Mouse (Mus musculus): Measurements from ENCODE around the gene Antxr1. TPM values are rescaled to one million over a fixed set of nuclear protein-coding genes. Genes with fewer than 3 reads are reported as not detected.

The Antxr1 gene
- polyA plus RNA-seq, 1 experiment from 2014 or later, result 5.8 TPM

DNA sequence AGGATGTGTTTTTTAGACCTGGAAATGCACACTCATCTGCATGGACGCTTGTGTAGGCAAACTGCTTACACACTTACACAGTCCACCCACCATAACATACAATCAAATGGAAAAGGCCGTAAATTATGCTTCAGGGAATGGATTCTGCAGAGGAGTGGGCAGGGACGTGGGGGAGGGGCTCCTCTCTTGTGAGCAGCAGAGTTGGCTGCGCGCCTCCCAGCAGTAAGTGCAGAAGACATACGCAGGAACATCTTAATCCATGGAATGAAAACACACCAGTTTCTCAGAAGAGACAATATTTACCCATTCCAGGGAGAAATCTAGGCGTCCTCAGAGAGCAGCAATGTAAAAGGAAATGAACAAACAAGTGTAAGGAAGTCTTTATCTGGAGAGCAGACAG lies 65.2 kb downstream of the Antxr1 start:
- no peaks in the 10 kb centered on the region for H3K4me1 ChIP-seq (replicated peaks; ENCODE audit: control insufficient read depth, insufficient read depth, low read length)
- H3K4me3 ChIP-seq (ENCODE audit: low read depth, low read length), result no peak overlapping the region
- H3K9me3 ChIP-seq (ENCODE audit: control insufficient read depth, low read length), result no peaks in the 10 kb centered on the region; the same call in 1 of the 2 replicates
- ATAC-seq (replicated peaks; ENCODE audit: low FRiP score), result no peak
- H3K36me3 ChIP-seq (ENCODE audit: control insufficient read depth, insufficient read depth, low read length), result no peaks in the 10 kb centered on the region
- H3K4me2 ChIP-seq (ENCODE audit: low read depth, low read length, severe bottlenecking), result no peak overlapping the region
- H3K27ac ChIP-seq (ENCODE audit: low read depth, low read length), result no peak overlapping the region
- WGBS, result 65% methylated on average over 7 of the region's 7 CpGs
- DNase-seq (ENCODE audit: low spot score), result no peak
- no peaks in the 10 kb centered on the region for H3K27me3 ChIP-seq (ENCODE audit: control insufficient read depth, insufficient read depth, low read length)
- no peak overlapping the region for H3K9ac ChIP-seq (ENCODE audit: low read length)

- H3K4me1 ChIP-seq (replicated peaks; ENCODE audit: control insufficient read depth, insufficient read depth, low read length), result no peaks in the 10 kb centered on the region
- H3K9me3 ChIP-seq (ENCODE audit: control insufficient read depth, low read length), result no peaks in the 10 kb centered on the region; the same call in 1 of the 2 replicates
- H3K27ac ChIP-seq (ENCODE audit: low read depth, low read length), result no peak overlapping the region
- ATAC-seq (replicated peaks; ENCODE audit: low FRiP score) (no peak), DNase-seq (ENCODE audit: low spot score) (no peak)
- no peak overlapping the region for H3K4me3 ChIP-seq (ENCODE audit: low read depth, low read length)
- H3K36me3 ChIP-seq (ENCODE audit: control insufficient read depth, insufficient read depth, low read length), result no peaks in the 10 kb centered on the region
- 80% methylated on average over 7 of the region's 7 CpGs for WGBS
- H3K9ac ChIP-seq (ENCODE audit: low read length), result no peak overlapping the region
- H3K4me2 ChIP-seq (ENCODE audit: low read depth, low read length, severe bottlenecking), result no peak overlapping the region
- no peaks in the 10 kb centered on the region for H3K27me3 ChIP-seq (ENCODE audit: control insufficient read depth, insufficient read depth, low read length)
These were observed 65.7 kb downstream of the Antxr1 start for GRCm38 (mm10) chr6:87269950-87270349.

DNA sequence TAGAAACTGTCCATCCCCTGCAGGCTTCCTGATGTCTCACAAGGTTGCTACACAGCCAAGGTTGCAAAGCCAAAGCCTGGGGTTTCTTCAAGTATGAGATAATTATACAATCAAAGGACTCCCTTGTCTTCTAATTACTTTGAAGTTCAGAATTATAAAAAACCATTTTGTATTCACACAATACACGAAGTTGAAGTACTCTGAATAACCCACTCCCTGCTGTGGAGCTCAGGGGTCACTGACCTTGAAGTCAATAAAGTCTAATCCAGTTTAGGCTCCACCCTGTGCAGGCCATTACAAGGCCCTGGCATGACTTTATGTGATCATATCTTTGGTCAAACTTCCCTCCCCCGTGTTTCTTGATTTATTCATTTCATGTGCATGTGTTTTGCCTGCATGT lies 73.0 kb downstream of the Antxr1 start:
- ATAC-seq (replicated peaks; ENCODE audit: low FRiP score) (no peak), DNase-seq (ENCODE audit: low spot score) (no peak)
- no peak overlapping the region for H3K4me2 ChIP-seq (ENCODE audit: low read depth, low read length, severe bottlenecking)
- H3K9ac ChIP-seq (ENCODE audit: low read length), result no peak overlapping the region
- H3K36me3 ChIP-seq (ENCODE audit: control insufficient read depth, insufficient read depth, low read length), result no peaks in the 10 kb centered on the region
- no peaks in the 10 kb centered on the region for H3K27me3 ChIP-seq (ENCODE audit: control insufficient read depth, insufficient read depth, low read length)
- H3K4me3 ChIP-seq (ENCODE audit: low read depth, low read length), result no peak overlapping the region
- H3K4me1 ChIP-seq (replicated peaks; ENCODE audit: control insufficient read depth, insufficient read depth, low read length), result no peaks in the 10 kb centered on the region
- H3K9me3 ChIP-seq (ENCODE audit: control insufficient read depth, low read length), result no peaks in the 10 kb centered on the region
- H3K27ac ChIP-seq (ENCODE audit: low read depth, low read length), result no peak overlapping the region
- 37% methylated on average over 2 of the region's 2 CpGs for WGBS

DNA sequence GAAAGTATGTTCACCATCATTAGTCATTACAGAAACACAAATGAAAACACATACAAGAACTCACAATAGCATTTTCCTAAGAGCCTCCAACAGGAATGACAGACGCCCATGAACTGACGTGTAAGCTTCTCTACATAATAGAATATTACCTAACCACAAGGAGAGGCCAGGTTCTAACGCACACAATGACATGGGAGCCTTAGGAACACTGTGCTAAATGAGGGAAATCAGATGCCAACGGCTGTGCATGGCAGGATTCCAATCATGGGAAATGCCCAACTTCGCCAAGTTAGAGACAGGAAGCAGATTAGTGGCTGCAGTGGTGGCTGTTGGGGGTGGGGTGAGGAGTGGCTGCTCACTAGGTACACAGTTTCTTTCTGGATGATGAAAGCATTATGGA lies 76.6 kb downstream of the Antxr1 start:
- Histone ChIP-seq H3K4me2 (ENCODE audit: low read depth, low read length, severe bottlenecking) (no peak overlapping the region), H3K4me1 (replicated peaks; ENCODE audit: control insufficient read depth, insufficient read depth, low read length) (no peaks in the 10 kb centered on the region), H3K9me3 (ENCODE audit: control insufficient read depth, low read length) (no peaks in the 10 kb centered on the region), H3K36me3 (ENCODE audit: control insufficient read depth, insufficient read depth, low read length) (no peaks in the 10 kb centered on the region), H3K9ac (ENCODE audit: low read length) (no peak overlapping the region), H3K4me3 (ENCODE audit: low read depth, low read length) (no peak overlapping the region), H3K27me3 (ENCODE audit: control insufficient read depth, insufficient read depth, low read length) (no peaks in the 10 kb centered on the region), H3K27ac (ENCODE audit: low read depth, low read length) (no peak overlapping the region)
- ATAC-seq (replicated peaks; ENCODE audit: low FRiP score), result no peak
- 76% methylated on average over 5 of the region's 5 CpGs for WGBS
- DNase-seq (ENCODE audit: low spot score), result no peak

- H3K9me3 ChIP-seq (ENCODE audit: control insufficient read depth, low read length), result no peaks in the 10 kb centered on the region
- no peak overlapping the region for H3K27ac ChIP-seq (ENCODE audit: low read depth, low read length)
- no peak overlapping the region for H3K9ac ChIP-seq (ENCODE audit: low read length)
- H3K4me2 ChIP-seq (ENCODE audit: low read depth, low read length, severe bottlenecking), result no peak overlapping the region
- no peak overlapping the region for H3K4me3 ChIP-seq (ENCODE audit: low read depth, low read length)
- no peak for DNase-seq (ENCODE audit: low spot score)
- no peaks in the 10 kb centered on the region for H3K36me3 ChIP-seq (ENCODE audit: control insufficient read depth, insufficient read depth, low read length)
- no peak for ATAC-seq (replicated peaks; ENCODE audit: low FRiP score)
- WGBS, result 78% methylated on average over 7 of the region's 7 CpGs
- no peaks in the 10 kb centered on the region for H3K4me1 ChIP-seq (replicated peaks; ENCODE audit: control insufficient read depth, insufficient read depth, low read length)
- no peaks in the 10 kb centered on the region for H3K27me3 ChIP-seq (ENCODE audit: control insufficient read depth, insufficient read depth, low read length)
These were observed 77.4 kb downstream of the Antxr1 start for GRCm38 (mm10) chr6:87257981-87258775.

DNA sequence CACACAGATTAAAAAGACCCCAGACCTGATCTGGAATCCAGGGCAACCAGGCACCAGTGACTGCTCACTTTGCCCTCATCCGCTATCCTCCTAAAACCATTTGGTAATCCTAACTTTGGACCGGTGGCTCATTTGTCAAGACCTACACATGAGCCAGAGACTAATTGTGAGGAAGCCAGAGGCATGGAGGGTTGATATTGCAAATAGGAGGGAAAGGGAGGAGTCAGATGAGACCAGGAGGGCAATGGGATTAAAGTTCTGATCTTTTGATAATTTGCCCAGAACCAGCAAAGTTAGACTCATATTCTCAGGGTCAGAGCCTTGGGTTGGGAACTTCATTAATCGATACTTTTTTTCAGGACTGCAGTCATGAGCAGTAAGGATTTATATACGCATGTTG lies 78.2 kb downstream of the Antxr1 start:
- no peaks in the 10 kb centered on the region for H3K27me3 ChIP-seq (ENCODE audit: control insufficient read depth, insufficient read depth, low read length)
- 93% methylated on average over 4 of the region's 4 CpGs for WGBS
- DNase-seq (ENCODE audit: low spot score), result no peak
- H3K9me3 ChIP-seq (ENCODE audit: control insufficient read depth, low read length), result no peaks in the 10 kb centered on the region
- H3K4me1 ChIP-seq (replicated peaks; ENCODE audit: control insufficient read depth, insufficient read depth, low read length), result no peaks in the 10 kb centered on the region
- H3K27ac ChIP-seq (ENCODE audit: low read depth, low read length), result no peak overlapping the region
- no peak overlapping the region for H3K9ac ChIP-seq (ENCODE audit: low read length)
- no peaks in the 10 kb centered on the region for H3K36me3 ChIP-seq (ENCODE audit: control insufficient read depth, insufficient read depth, low read length)
- H3K4me2 ChIP-seq (ENCODE audit: low read depth, low read length, severe bottlenecking), result no peak overlapping the region
- ATAC-seq (replicated peaks; ENCODE audit: low FRiP score), result no peak
- H3K4me3 ChIP-seq (ENCODE audit: low read depth, low read length), result no peak overlapping the region

- DNase-seq (ENCODE audit: low spot score) (no peak), ATAC-seq (replicated peaks; ENCODE audit: low FRiP score) (no peak)
- Histone ChIP-seq H3K4me1 (replicated peaks; ENCODE audit: control insufficient read depth, insufficient read depth, low read length) (no peaks in the 10 kb centered on the region), H3K27ac (ENCODE audit: low read depth, low read length) (no peak overlapping the region), H3K36me3 (ENCODE audit: control insufficient read depth, insufficient read depth, low read length) (no peaks in the 10 kb centered on the region), H3K4me3 (ENCODE audit: low read depth, low read length) (no peak overlapping the region), H3K27me3 (ENCODE audit: control insufficient read depth, insufficient read depth, low read length) (no peaks in the 10 kb centered on the region), H3K9ac (ENCODE audit: low read length) (no peak overlapping the region), H3K4me2 (ENCODE audit: low read depth, low read length, severe bottlenecking) (no peak overlapping the region), H3K9me3 (ENCODE audit: control insufficient read depth, low read length) (no peaks in the 10 kb centered on the region)
- 84% methylated on average over 12 of the region's 12 CpGs for WGBS
These were observed 80.0 kb downstream of the Antxr1 start for GRCm38 (mm10) chr6:87255668-87256067.

GRCm38 (mm10) chr6:87254756-87255155 lies 80.9 kb downstream of the Antxr1 start:
- Histone ChIP-seq H3K36me3 (ENCODE audit: control insufficient read depth, insufficient read depth, low read length) (no peaks in the 10 kb centered on the region), H3K9ac (ENCODE audit: low read length) (no peak overlapping the region), H3K27ac (ENCODE audit: low read depth, low read length) (no peak overlapping the region), H3K4me3 (ENCODE audit: low read depth, low read length) (no peak overlapping the region), H3K9me3 (ENCODE audit: control insufficient read depth, low read length) (no peaks in the 10 kb centered on the region), H3K27me3 (ENCODE audit: control insufficient read depth, insufficient read depth, low read length) (no peaks in the 10 kb centered on the region), H3K4me2 (ENCODE audit: low read depth, low read length, severe bottlenecking) (no peak overlapping the region), H3K4me1 (replicated peaks; ENCODE audit: control insufficient read depth, insufficient read depth, low read length) (no peaks in the 10 kb centered on the region)
- DNase-seq (ENCODE audit: low spot score) (no peak), ATAC-seq (replicated peaks; ENCODE audit: low FRiP score) (no peak)
- WGBS, result 31% methylated on average over 7 of the region's 7 CpGs

DNA sequence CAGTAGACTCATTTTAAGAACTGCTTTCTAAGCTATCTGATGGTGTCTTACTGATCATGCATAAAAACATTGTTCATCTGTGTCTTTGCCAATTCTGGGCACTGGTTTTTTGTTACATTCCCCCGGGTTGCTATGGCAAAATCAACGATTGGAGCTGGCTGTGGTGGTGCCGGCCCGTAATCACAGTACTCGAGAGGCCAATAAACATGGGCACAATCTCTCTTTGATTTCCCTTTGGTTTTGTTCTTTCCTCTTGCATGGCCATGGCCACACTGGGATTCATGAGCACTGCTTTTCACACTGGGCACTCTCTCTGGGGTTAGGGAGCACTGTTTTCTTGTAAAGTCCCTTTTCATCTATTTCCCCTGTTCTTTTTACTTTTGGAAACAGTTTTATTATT lies 83.9 kb downstream of the Antxr1 start:
- no peaks in the 10 kb centered on the region for H3K4me1 ChIP-seq (replicated peaks; ENCODE audit: control insufficient read depth, insufficient read depth, low read length)
- WGBS, result 70% methylated on average over 5 of the region's 5 CpGs
- no peak overlapping the region for H3K4me3 ChIP-seq (ENCODE audit: low read depth, low read length)
- ATAC-seq (replicated peaks; ENCODE audit: low FRiP score) (no peak), DNase-seq (ENCODE audit: low spot score) (no peak)
- no peaks in the 10 kb centered on the region for H3K36me3 ChIP-seq (ENCODE audit: control insufficient read depth, insufficient read depth, low read length)
- H3K27ac ChIP-seq (ENCODE audit: low read depth, low read length), result no peak overlapping the region
- H3K4me2 ChIP-seq (ENCODE audit: low read depth, low read length, severe bottlenecking), result no peak overlapping the region
- no peaks in the 10 kb centered on the region for H3K27me3 ChIP-seq (ENCODE audit: control insufficient read depth, insufficient read depth, low read length)
- no peak overlapping the region for H3K9ac ChIP-seq (ENCODE audit: low read length)
- no peaks in the 10 kb centered on the region for H3K9me3 ChIP-seq (ENCODE audit: control insufficient read depth, low read length)

All from forebrain, embryonic 11.5 days (tissue).